Mouse (Mus musculus): Measurements from ENCODE around the gene Slc18a2.

Gene Slc18a2

DNA sequence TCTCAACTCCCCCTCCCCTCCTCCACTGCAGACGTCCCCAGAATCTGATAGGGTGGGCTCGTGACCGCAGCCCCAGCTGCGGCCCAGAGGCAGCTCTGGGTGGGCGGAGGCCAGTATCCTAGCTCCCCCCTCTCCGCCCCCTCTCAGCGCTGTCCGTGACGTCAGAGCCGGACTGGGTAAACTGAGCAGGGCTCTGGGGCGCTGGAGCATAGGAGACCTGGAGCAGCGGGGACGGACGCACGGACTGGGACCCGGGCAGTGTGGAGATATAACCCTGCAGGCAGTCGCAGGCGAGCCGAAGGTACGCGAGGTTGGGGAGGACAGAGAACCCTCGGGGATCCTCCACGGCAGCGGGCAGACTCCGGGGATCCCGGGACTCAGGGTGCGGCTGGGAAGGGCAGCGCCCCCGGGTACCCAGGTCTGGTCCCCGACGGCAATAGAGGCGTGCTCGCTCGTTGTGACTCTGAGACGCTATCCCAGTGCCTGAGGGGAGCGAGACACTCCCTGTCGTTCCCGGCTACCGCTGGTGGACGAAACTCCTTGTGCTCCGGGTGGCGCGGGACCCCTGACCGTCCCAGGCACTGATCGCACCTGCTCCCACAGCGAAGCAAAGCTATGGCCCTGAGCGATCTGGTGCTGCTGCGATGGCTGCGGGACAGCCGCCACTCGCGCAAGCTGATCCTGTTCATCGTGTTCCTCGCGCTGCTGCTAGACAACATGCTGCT lies at the start of gene Slc18a2:
Gene Slc18a2 (plus strand): TSS at position 179 of the 725 bp plus-strand sequence.
- no peak for DNase-seq (ENCODE audit: low read depth, low spot score)

DNA sequence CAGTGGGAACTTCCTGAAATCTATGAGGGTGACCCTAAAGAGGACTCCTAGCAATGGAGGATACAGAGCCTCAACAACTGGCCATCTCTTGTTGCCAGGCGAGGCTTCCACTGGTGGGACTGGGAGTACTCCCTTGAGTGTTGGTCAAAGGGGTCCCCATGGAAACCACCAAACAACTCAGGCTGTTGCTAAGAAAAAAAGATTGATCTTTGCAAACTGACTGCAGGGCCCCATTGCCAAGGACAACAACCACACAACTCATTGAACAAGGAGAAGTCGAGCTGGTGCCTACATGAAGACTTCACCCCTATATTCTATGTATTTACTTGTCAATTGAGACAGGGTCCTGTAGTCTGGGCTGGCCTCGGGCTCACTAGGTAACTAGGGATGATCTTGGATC lies 43.8 kb upstream of the Slc18a2 start:
- no peak for DNase-seq (ENCODE audit: low read depth, low spot score)

DNA sequence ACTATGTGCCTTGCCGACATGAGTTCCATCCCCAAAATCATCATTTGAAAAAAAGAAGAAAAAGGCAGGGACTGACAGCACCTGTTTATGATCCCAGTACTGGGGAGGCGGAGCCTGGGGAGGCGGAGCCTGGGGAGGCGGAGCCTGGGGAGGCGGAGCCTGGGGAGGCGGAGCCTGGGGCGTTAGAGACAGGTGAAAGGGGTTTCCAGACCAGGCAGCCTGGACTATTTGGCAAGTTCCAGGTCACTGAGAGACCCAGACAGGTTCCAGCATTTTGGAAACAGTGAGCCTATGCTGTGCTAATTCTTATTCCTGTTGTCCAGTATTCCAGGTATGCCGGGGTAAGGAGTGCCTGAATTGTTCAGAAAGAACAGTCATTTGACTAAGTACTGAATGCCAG lies 41.7 kb upstream of the Slc18a2 start, which contains the start of gene Kcnk18:
Gene Kcnk18 (plus strand): TSS at position 224 of the 400 bp plus-strand sequence.
- DNase-seq (ENCODE audit: low read depth, low spot score), result no peak

DNA sequence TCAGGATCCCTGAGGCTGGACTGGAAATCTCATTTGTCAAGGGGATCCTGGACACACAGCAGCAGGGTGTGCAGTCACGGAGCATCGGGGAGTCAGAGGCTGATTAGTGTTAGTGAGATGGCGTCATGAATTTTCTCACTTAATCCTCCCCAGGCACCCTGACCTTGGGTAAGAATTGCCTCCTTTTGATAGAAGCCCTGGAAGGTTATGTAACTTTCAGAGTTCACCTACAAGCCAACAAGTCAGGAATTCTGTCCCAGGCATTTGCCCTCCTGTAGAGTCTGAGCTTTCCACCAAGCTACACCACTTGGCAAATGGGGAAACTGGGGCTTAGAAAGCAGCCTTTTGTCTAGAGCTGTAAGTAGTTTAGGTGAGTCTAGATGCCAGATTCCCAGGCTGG lies 39.6 kb upstream of the Slc18a2 start:
- no peak for DNase-seq (ENCODE audit: low read depth, low spot score)

DNA sequence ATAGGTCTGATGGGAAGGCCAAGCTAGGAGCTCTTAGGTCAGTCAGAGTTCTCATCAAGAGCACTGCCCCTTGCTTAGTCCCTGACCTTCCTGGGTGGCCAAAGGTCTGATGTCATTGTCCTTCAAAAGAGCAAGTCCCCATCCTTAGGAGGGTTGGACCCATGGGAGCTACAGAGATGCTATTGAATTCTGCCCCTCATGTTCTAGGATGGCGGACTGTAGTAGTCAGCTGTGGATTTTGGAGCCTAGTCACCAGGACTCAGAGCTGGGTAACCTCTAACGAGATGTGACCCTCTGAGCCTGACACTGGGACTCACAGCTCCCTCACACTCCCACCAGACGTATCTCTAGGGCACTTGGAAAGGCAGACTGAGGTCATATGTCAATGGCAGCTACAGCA lies 32.3 kb upstream of the Slc18a2 start:
- DNase-seq (ENCODE audit: low read depth, low spot score), result no peak

DNA sequence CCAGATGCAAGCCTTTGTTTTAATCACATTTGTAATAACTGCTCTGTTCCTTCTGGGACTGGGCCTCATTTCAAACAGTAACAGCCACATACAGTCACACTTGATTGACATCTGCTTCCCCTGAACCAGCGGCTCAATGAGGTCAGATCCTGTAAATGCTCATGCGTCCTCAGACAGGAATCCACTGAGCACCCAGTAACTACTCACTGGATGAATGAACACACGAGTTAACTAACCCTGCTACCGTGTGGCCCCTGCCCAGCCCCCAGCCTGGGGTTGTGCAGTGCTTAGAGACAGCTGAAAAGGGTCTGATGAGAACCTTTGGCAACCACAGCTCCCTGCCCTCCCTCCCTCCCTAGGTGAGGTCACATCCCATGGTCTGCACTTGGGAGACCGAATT lies 27.9 kb upstream of the Slc18a2 start:
- DNase-seq (ENCODE audit: low read depth, low spot score), result no peak

DNA sequence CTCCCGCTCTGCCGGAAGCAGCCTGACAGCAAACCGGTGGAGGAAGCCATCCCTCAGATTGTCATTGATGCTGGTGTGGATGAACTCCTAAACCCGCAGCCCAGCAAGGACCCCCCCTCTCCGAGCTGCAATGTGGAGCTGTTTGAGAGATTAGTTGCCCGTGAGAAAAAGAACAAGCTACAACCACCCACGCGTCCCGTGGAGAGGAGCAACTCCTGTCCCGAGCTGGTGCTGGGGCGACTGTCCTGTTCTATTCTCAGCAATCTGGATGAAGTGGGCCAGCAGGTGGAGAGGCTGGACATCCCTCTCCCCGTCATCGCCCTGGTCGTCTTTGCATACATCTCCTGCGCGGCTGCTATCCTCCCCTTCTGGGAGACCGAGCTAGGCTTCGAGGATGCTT lies 25.7 kb upstream of the Slc18a2 start:
- DNase-seq (ENCODE audit: low read depth, low spot score), result no peak

DNA sequence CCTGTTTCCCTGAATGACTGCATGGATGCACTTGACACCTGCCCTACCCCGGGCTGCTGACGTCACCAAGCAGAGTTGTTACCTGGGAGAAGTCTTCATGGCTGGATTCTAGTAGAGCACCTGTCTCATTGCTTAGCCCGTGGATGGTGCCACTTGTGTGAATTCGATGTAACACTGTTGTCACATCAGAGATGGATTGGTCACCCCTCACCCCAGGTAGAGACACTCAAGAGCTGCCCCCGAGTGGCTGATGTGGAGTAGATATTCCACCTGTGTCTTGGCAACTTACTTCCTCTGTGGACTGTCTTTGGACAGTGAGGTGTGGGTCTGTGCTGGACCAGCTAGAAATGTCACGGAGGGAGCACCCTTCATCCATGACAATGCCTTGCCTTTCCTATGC lies 24.6 kb upstream of the Slc18a2 start:
- DNase-seq (ENCODE audit: low read depth, low spot score), result no peak

DNA sequence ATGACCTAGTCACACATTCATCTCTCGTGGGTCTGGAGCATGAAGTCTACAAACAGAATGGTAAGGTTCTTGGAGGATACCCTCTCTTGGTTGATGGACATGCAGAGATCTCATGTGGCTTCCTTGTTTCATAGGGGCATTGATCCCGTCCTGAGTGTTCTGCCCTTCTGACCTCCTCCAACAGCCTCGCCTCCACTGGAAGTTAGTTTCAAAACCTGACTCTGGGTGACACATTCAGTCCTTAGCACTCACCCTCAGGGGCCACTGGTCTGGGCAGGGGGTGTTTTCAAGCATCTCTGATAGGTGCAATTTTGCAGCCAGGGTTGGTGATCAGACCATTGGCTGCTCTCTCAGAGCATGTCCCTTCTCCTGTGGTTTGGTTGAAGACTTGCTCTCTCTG lies 22.1 kb upstream of the Slc18a2 start:
- no peak for DNase-seq (ENCODE audit: low read depth, low spot score)

DNA sequence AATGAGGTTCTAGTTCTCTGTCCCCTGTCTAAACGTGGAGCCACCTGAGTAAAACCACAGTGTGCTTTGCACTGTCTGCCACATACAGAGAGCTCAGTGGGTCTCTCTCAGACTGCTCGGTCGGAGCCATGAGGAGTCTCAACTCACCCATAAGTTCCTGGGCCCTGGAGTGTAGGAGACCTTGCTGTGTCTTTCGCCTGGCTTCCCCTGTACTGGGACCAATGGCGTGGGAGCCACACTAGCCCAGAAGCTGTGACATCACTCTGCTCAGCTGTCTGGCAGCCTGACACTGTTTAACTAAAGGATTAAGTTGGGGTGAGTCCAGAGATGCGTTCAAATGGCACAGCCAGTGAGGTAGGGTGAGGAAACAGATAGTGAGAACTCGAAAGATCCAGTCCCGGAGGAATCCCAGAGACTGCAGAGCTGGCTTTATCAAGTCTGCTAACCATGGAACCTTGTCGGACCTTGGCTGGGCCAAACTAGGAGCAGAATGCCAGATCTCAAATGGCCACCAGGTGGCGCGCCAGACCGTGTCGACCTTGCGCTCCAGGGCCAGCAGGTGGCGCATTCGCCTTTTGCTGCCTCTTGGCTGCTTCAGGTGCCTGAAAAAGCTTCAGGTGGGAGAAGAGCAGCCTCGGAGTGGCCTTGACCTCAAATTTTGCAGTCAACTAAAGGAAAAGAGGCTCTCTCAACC lies 21.4 kb upstream of the Slc18a2 start:
- DNase-seq (ENCODE audit: low read depth, low spot score), result peak; percentile 67

DNA sequence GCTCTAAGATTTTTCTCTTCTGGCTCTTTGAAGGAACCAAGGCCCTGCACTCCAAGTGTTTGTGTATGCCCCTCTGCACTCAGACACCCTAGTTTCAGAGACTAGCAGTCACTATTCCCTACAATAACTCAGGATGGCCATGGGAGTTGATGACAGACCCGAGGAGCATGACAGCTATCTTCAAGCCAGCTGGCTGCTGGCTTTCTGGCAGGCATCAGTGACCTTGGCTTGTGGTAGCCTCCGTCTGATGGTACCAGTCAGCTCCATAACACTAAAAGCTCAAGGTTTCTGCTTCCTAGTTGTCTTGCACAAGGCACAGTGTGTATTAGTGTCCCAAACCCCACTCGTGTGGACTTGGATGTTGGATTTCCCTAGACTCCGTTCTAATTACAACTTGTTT lies 18.7 kb upstream of the Slc18a2 start:
- DNase-seq (ENCODE audit: low read depth, low spot score), result no peak

DNA sequence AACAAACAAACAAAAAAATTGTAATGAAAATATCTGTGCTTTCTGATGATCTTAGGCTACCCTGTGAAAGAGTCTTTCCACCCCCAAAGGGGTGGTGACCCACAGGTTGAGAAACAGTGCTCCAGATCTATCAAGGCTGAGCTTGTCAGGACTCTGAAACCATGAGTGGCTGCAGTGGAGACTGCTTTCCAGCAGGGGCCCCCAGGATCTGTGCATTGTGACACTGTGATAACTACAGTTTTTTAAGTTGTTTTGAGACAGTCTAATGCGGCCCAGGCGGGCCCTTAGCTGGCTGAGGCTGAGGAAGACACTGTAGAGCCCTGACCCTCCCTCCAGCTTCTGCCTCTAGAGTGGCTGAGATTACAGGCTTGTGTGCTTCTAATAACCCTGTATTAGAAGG lies 17.6 kb upstream of the Slc18a2 start:
- DNase-seq (ENCODE audit: low read depth, low spot score), result no peak

DNA sequence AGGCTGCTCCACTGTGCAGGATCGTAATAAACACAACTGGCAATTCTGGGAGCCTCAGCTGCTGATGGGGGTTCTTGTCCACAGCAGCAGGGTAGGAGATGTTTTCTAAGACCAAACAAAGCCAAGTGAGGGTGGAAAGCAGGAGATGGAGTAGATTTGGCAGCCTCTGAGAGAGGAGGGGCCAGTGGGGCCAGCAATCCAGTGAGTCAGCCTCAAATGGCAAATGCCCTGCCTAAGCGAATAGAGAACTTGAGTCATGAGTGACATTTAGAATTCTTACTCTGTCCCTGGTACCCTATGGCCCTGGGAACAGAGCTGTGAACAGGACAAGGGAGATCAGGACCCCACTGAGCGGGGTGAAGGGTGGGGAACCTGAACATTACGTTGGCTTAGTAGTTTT lies 12.6 kb upstream of the Slc18a2 start:
- DNase-seq (ENCODE audit: low read depth, low spot score), result no peak

DNA sequence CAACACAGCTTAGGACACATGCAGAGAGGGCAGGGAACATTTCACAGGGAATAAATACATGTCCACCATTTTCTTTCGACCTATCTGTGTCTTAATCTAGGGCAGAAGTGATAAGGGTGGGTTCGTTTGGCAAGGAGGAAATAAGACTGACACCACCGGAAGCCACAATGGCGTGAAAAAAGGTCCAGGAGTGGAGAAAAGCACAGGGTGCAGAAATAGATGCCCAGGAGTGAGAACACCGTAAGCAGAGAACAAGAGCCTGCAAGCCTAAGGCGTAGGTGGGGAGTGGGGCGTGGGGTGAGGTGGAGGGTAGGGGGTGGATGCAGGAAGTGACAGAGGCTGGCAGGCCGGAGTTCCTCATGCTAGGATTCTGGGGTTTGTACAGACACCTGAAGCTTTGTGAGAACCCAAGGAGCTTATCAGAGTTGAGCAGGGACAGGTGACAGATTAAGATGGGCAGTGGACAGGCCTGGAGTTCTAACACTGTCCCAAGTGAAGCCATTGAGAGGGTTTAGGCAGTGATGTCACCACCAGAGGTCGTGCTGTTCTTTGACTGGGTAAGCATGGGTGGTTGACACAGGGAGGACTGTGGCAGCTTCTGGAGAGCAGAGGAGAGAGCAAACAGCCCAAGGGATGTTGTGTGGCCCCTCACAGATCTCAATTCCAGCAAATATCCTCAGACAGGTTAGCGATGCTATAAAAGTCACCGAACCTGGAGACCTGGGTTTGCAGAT lies 12.0 kb upstream of the Slc18a2 start:
- DNase-seq (ENCODE audit: low read depth, low spot score), result peak; percentile 20

DNA sequence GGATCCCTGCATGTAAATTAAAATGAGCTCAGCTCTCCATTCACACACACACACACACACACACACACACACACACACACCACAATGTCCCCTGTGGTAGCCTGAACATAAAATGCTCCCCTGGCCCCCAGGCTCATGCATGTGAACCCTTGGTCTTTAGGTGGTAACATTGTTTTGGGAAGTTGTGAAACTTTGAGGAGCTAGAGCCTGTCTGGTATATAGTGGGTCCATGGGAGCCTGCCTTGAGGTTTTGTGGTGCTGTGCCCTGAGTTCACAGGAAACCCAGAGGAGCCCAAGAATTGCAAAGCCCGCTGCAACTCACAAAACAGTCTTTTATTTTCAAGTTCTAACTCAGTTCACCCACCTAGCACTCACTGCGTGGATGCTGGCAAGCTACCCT lies 8.0 kb upstream of the Slc18a2 start:
- DNase-seq (ENCODE audit: low read depth, low spot score), result no peak

DNA sequence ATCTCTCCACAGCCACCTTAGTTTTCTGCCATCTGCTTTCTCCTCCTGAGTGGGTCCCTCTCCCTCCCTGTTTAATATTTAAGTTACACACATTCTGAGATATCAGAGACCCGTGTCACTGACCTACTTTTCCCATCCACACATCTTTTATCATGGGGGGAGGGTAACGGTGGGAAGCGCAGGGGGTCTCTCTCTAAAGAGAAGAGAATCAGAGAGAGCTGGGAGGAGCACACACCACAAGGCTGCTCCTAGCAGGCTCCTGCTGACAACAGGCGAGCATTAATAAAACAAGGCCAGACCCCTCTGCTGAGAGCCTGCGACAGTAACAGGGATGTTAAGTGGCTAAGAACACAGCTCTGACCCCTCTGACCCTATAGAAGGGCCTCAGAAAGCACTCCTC lies 1.1 kb upstream of the Slc18a2 start:
- DNase-seq (ENCODE audit: low read depth, low spot score), result no peak

DNA sequence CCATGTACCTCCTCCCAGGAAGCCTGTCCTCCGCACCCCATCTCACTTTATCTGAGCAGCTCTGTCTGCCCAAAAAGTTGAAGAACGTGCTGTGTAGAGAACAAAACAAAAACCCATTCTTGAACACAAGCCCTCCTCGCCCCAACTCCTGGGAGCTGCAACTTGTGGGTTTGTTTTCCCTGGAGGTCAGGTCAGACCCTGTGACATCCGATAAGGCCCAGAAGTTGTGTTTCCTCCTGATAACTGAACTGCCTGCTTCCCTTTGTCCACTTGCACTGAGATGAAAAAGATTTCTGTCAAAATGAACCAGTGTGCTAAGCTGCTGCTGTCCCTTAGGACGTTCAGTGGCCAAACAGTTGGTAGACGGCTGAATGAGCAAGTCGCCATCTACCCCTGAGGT lies 908 bp downstream of the Slc18a2 start:
- no peak for DNase-seq (ENCODE audit: low read depth, low spot score)

DNA sequence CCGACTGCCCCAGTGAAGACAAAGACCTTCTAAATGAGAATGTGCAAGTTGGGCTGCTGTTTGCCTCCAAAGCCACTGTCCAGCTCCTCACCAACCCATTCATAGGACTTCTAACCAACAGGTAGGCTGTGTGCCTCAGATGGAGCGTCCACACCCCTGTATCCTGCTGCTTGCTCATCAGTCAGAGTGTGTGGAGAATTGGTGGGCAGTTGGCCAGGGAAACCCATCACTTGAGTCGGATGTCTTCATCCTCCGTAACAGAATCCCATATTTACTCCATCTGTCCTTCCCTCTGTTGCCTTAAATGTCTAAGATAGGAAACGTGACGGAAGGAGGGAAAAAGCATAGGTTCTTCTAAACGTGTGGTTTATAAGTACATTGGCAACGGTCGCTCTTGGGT lies 2.5 kb downstream of the Slc18a2 start:
- no peak for DNase-seq (ENCODE audit: low read depth, low spot score)

DNA sequence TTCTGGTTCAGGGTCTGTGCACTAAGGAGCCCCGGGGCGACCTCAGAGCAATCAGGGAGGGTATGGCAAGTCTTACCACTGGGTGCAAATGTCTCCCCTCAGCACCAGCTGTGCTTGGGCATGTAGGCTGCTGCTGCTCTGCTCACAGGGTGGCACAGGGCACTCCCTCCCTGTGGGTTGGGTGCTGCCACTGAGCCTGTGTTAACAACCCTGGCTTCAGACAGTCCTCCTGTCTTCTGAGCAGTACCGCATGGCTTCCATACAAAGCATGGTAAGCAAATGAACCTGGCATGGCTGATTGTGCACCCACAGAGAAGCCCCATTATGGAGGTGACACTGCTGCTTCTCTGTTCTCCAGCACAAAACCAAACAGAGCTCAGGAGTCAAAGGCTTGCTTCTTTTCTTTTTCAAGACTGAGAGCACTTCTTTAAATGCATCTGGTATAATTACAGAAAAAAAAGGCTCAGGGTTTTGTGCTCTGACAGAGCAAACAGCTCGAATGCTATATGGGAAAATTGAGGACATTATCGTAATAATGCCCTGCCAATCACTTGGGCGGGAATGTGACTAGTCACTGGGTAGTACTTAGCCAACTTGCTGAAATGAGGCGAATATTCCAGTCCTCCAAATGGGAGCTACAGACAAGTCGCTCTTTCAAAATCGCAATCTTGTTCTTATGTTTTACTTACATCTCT lies 4.3 kb downstream of the Slc18a2 start:
- no peak for DNase-seq (ENCODE audit: low read depth, low spot score)

DNA sequence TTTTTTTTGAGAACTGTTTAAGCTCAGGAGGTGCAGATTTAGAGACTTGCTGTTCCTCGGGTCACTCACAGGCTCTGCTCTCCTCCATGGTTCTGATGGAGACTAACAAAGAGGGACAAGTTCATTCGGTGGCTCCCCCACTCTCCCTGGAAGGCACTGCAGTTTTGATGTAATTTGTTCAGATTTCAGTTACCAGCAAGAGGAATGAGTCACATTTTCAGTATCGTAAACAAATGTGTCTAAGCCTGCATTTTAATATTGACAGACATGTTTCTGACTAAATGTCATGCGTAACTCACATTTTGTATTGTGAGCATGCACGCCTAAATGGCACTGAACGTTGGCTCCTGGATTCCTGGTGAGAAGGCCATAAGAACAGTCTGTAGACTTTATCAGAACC lies 5.2 kb downstream of the Slc18a2 start:
- no peak for DNase-seq (ENCODE audit: low read depth, low spot score)

DNA sequence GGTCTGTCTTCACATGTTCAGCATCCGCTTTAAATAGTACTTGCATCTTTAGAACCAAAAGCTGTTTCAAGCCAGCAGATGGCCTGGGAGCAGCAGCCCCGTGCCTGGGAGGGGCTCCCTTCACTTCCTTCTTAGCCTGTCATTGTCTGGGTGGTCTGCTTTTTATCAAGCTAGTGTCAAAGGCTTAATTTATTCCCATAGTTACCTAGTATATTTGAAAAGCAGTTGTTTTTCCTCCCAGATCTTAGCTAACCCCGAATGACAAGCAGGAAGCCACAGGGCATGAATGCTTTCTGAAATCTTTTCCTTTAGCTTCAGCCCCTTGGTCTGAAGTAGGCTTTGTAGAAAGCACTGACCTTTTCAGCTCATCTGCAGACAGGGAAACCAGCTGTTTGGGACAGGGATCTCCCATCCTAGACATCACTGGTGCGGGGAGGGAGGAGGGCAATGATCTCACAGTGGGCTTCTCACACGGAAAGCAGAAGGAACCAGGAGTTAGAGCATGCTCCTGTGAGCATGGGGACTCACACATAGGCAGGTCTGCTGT lies 6.8 kb downstream of the Slc18a2 start:
- no peak for DNase-seq (ENCODE audit: low read depth, low spot score)

DNA sequence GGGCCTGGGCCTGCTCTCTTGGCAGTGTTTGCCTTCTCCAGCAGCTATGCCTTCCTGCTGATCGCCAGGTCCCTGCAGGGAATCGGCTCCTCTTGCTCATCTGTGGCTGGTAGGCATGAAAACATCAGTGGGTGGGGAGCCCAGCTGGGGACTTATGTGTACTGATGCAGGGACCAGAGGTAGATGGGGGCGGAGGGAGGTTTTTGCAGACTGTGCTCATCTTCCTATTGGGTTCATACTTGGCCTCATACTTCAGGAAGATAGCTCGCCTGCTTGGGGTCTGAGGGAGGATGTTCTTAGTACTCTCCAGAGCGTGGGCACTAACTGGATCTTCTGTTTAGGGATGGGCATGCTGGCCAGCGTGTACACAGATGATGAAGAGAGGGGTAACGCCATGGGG lies 12.5 kb downstream of the Slc18a2 start:
- no peak for DNase-seq (ENCODE audit: low read depth, low spot score)

All from CD4-positive helper T cell, adult 2 months (primary cell).